Mouse (Mus musculus) heart, embryonic 15.5 days (tissue): Measurements from ENCODE around the gene Gcnt3. TPM values are rescaled to one million over a fixed set of nuclear protein-coding genes. Genes with fewer than 3 reads are reported as not detected.

ENCODE experiments used
- ATAC-seq: fragments of 200-750 bp; cut with Nextera tagmentation; replicated peaks from 2 replicates; pipeline ENCODE4 v1.8.0; 2017; ENCODE audit warnings: low read depth, moderate TSS enrichment; ENCODE audit not compliant: insufficient number of reproducible peaks, insufficient read depth, low FRiP score
- H3K27ac ChIP-seq: fragments of 300-500 bp; sonication (generic); 2 replicates; pipeline ENCODE4 v1.5.1; 2015; ENCODE audit warnings: mild to moderate bottlenecking, inconsistent platforms
- H3K27me3 ChIP-seq: fragments of 300-500 bp; sonication (generic); 2 replicates; pipeline ENCODE4 v1.6.1; 2015; ENCODE audit warnings: inconsistent platforms
- H3K36me3 ChIP-seq: fragments of 300-500 bp; sonication (generic); 2 replicates; pipeline ENCODE4 v1.6.1; 2015; ENCODE audit warnings: mild to moderate bottlenecking, inconsistent platforms
- H3K4me1 ChIP-seq: fragments of 300-500 bp; sonication (generic); replicated peaks from 2 replicates; pipeline ENCODE4 v1.6.1; 2015; ENCODE audit warnings: inconsistent platforms
- H3K4me2 ChIP-seq: fragments of 300-500 bp; sonication (generic); 2 replicates; pipeline ENCODE4 v1.6.1; 2015; ENCODE audit warnings: inconsistent platforms, mild to moderate bottlenecking, moderate library complexity
- H3K4me3 ChIP-seq: fragments of 300-500 bp; sonication (generic); 2 replicates; pipeline ENCODE4 v1.5.1; 2015; ENCODE audit warnings: mild to moderate bottlenecking, inconsistent platforms
- H3K9ac ChIP-seq: fragments of 300-500 bp; sonication (generic); 2 replicates; pipeline ENCODE4 v1.6.1; 2015; ENCODE audit warnings: mild to moderate bottlenecking, inconsistent platforms
- H3K9me3 ChIP-seq: fragments of 300-500 bp; sonication (generic); replicated peaks from 2 replicates; pipeline ENCODE4 v1.6.1; 2016; ENCODE audit warnings: inconsistent platforms
- WGBS: fragments of 180-500 bp; shearing (Covaris S2); methylation state at CpG from one replicate; pipeline ENCODE4 v1.1.7; 2015; ENCODE audit warnings: mixed read lengths; 5-methylcytosine and 5-hydroxymethylcytosine counted together
- polyA plus RNA-seq: library from polyadenylated mRNA; unstranded; fragments of >200 nt; fragmentation: Nextera tagmentation; extraction: Ambion mirVana; gene quantifications from 2 replicates; pipeline ENCODE4 v1.2.1, GENCODE M21; 2015

The Gcnt3 gene
- polyA plus RNA-seq, 1 experiment from 2014 or later = not detected

- H3K36me3 ChIP-seq = peaks cover 87% of the 10 kb centered on the region
- ATAC-seq = no peak
Observed at GRCm38 (mm10) chr9:70003516-70003915, 34.4 kb downstream of the Gcnt3 start.

GRCm38 (mm10) chr9:69999318-69999717, 38.6 kb downstream of the Gcnt3 start:
- H3K4me2 ChIP-seq = no peak overlapping the region
- WGBS = 82% methylated on average over 1 of the region's 1 CpGs
- no peak overlapping the region for H3K4me3 ChIP-seq
- 0 out of 2 replicates have a peak, but pooled peaks cover 5% of the 10 kb centered on the region for H3K4me1 ChIP-seq
- no peaks in the 10 kb centered on the region for H3K9me3 ChIP-seq
- peaks cover 83% of the 10 kb centered on the region for H3K36me3 ChIP-seq
- no peak overlapping the region for H3K27ac ChIP-seq
- no peak overlapping the region for H3K9ac ChIP-seq
- no peak for ATAC-seq
- H3K27me3 ChIP-seq = no peaks in the 10 kb centered on the region

More at GRCm38 (mm10) chr9:70003516-70003915, 34.4 kb downstream of the Gcnt3 start:
- Histone ChIP-seq H3K9me3 (no peaks in the 10 kb centered on the region), H3K4me2 (no peak overlapping the region), H3K4me1 (no peaks in the 10 kb centered on the region), H3K9ac (no peak overlapping the region), H3K4me3 (no peak overlapping the region), H3K27me3 (no peaks in the 10 kb centered on the region), H3K27ac (no peak overlapping the region)
- 86% methylated on average over 10 of the region's 10 CpGs for WGBS

GRCm38 (mm10) chr9:69994547-69994946, 43.3 kb downstream of the Gcnt3 start:
- no peak for ATAC-seq
- Histone ChIP-seq H3K4me1 (peaks cover 36% of the 10 kb centered on the region), H3K9me3 (no peaks in the 10 kb centered on the region), H3K4me3 (no peak overlapping the region), H3K27ac (no peak overlapping the region), H3K9ac (no peak overlapping the region), H3K36me3 (peaks cover 39% of the 10 kb centered on the region), H3K27me3 (no peaks in the 10 kb centered on the region), H3K4me2 (no peak overlapping the region)
- WGBS = 79% methylated on average over 5 of the region's 5 CpGs

GRCm38 (mm10) chr9:69993479-69993878, 44.4 kb downstream of the Gcnt3 start:
- Histone ChIP-seq H3K27ac (peak overlapping the region; percentile 63), H3K36me3 (peaks cover 28% of the 10 kb centered on the region), H3K4me3 (no peak overlapping the region), H3K9ac (no peak overlapping the region), H3K4me1 (peaks cover 41% of the 10 kb centered on the region), H3K4me2 (no peak overlapping the region), H3K27me3 (no peaks in the 10 kb centered on the region), H3K9me3 (no peaks in the 10 kb centered on the region)
- no peak for ATAC-seq
- WGBS = 64% methylated on average over 1 of the region's 1 CpGs

GRCm38 (mm10) chr9:69992841-69993277, 45.0 kb downstream of the Gcnt3 start:
- Histone ChIP-seq H3K4me2 (0 out of 2 replicates have a peak overlapping the region, but pooled peaks have one; percentile 6), H3K4me1 (peaks cover 41% of the 10 kb centered on the region), H3K27ac (peak overlapping the region; percentile 63), H3K27me3 (no peaks in the 10 kb centered on the region), H3K9ac (no peak overlapping the region), H3K36me3 (peaks cover 22% of the 10 kb centered on the region), H3K9me3 (no peaks in the 10 kb centered on the region), H3K4me3 (no peak overlapping the region)
- ATAC-seq = no peak
- WGBS = 40% methylated on average over 5 of the region's 5 CpGs

- Histone ChIP-seq H3K4me3 (peak overlapping the region; percentile 91), H3K36me3 (peaks cover 3% of the 10 kb centered on the region; the same call in 1 of the 2 replicates), H3K27ac (peak overlapping the region; percentile 98), H3K9me3 (no peaks in the 10 kb centered on the region), H3K4me2 (peak overlapping the region; percentile 71), H3K9ac (peak overlapping the region; percentile 99), H3K27me3 (no peaks in the 10 kb centered on the region; the same call in 1 of the 2 replicates), H3K4me1 (peaks cover 41% of the 10 kb centered on the region)
- no peak for ATAC-seq
- 13% methylated on average over 5 of the region's 5 CpGs for WGBS
Observed at GRCm38 (mm10) chr9:69990346-69990745, 47.5 kb downstream of the Gcnt3 start.

GRCm38 (mm10) chr9:69989303-69990121, 48.4 kb downstream of the Gcnt3 start, which contains the start of gene Bnip2:
Bnip2 (plus strand) TSS chr9:69989466.
- peak; percentile 91 for ATAC-seq
- no peaks in the 10 kb centered on the region; the same call in 1 of the 2 replicates for H3K27me3 ChIP-seq
- under 1% methylated on average over 76 of the region's 76 CpGs for WGBS
- peak within 1 kb of the TSS; percentile 99 for H3K9ac ChIP-seq
- H3K4me1 ChIP-seq = peaks cover 36% of the 10 kb centered on the region
- H3K9me3 ChIP-seq = no peaks in the 10 kb centered on the region
- no peaks in the 10 kb centered on the region for H3K36me3 ChIP-seq
- peak within 1 kb of the TSS; percentile 91 for H3K4me3 ChIP-seq
- H3K4me2 ChIP-seq = peak within 1 kb of the TSS; percentile 71
- peak within 1 kb of the TSS; percentile 98 for H3K27ac ChIP-seq

GRCm38 (mm10) chr9:69988706-69989302, 49.1 kb downstream of the Gcnt3 start:
- Histone ChIP-seq H3K9me3 (no peaks in the 10 kb centered on the region), H3K27ac (peak overlapping the region; percentile 98), H3K4me2 (peak overlapping the region; percentile 71), H3K9ac (peak overlapping the region; percentile 99), H3K36me3 (no peaks in the 10 kb centered on the region), H3K4me1 (peaks cover 36% of the 10 kb centered on the region), H3K4me3 (peak overlapping the region; percentile 91), H3K27me3 (no peaks in the 10 kb centered on the region; the same call in 1 of the 2 replicates)
- WGBS = 29% methylated on average over 16 of the region's 16 CpGs
- no peak for ATAC-seq

- Histone ChIP-seq H3K4me2 (no peak overlapping the region), H3K36me3 (no peaks in the 10 kb centered on the region), H3K27ac (no peak overlapping the region), H3K27me3 (no peaks in the 10 kb centered on the region; the same call in 1 of the 2 replicates), H3K9me3 (no peaks in the 10 kb centered on the region), H3K9ac (no peak overlapping the region), H3K4me3 (no peak overlapping the region), H3K4me1 (peaks cover 25% of the 10 kb centered on the region)
- ATAC-seq = no peak
- WGBS = 3% methylated on average over 3 of the region's 3 CpGs
Observed at GRCm38 (mm10) chr9:69987579-69987978, 50.3 kb downstream of the Gcnt3 start.

- Histone ChIP-seq H3K4me1 (peaks cover 16% of the 10 kb centered on the region), H3K9me3 (no peaks in the 10 kb centered on the region), H3K36me3 (no peaks in the 10 kb centered on the region), H3K9ac (no peak overlapping the region), H3K4me2 (no peak overlapping the region), H3K27me3 (no peaks in the 10 kb centered on the region; the same call in 1 of the 2 replicates), H3K4me3 (no peak overlapping the region), H3K27ac (no peak overlapping the region)
- WGBS = 81% methylated on average over 5 of the region's 5 CpGs
- ATAC-seq = no peak
Observed at GRCm38 (mm10) chr9:69986571-69986970, 51.3 kb downstream of the Gcnt3 start.

- no peaks in the 10 kb centered on the region for H3K36me3 ChIP-seq
- H3K9ac ChIP-seq = no peak overlapping the region
- H3K4me3 ChIP-seq = no peak overlapping the region
- H3K4me1 ChIP-seq = peaks cover 13% of the 10 kb centered on the region
- H3K4me2 ChIP-seq = no peak overlapping the region
- 76% methylated on average over 10 of the region's 10 CpGs for WGBS
- no peaks in the 10 kb centered on the region for H3K9me3 ChIP-seq
- H3K27me3 ChIP-seq = no peaks in the 10 kb centered on the region; the same call in 1 of the 2 replicates
- no peak overlapping the region for H3K27ac ChIP-seq
- ATAC-seq = no peak
Observed at GRCm38 (mm10) chr9:69986063-69986462, 51.8 kb downstream of the Gcnt3 start.
